Mouse (Mus musculus) CH12.LX (cell line): ENCODE data around the gene Ptgr2. TPM values are rescaled to one million over a fixed set of nuclear protein-coding genes. Genes with fewer than 3 reads are reported as not detected.

Experiments
- DNase-seq: peaks from one replicate; pipeline ENCODE4 v3.0.0-alpha.2; 2013; ENCODE audit errors: extremely low read depth
- H3K27ac ChIP-seq: 2 replicates; pipeline ENCODE4 v1.5.1; 2012; ENCODE audit warnings: low read depth, mild to moderate bottlenecking, control low read depth, moderate library complexity; ENCODE audit not compliant: insufficient read depth
- H3K27me3 ChIP-seq: replicated peaks from 2 replicates; pipeline ENCODE3; 2012; ENCODE audit warnings: inconsistent platforms
- H3K36me3 ChIP-seq, 2 experiments: replicated peaks in 1 of 2; 2 replicates each; pipeline versions ENCODE3 to v1.6.1; 2012; ENCODE audit warnings: inconsistent platforms in 1 of 2, low read length in 1 of 2, mild to moderate bottlenecking in 1 of 2, mixed read lengths in 1 of 2, moderate library complexity in 1 of 2; ENCODE audit not compliant: control insufficient read depth in 1 of 2, insufficient read depth in 1 of 2
- H3K4me1 ChIP-seq, 2 experiments: 2 replicates each; pipeline ENCODE4 v1.6.1; 2012; ENCODE audit warnings: inconsistent platforms in 1 of 2, moderate library complexity in 1 of 2; ENCODE audit not compliant: insufficient read depth in 2 of 2, control insufficient read depth in 1 of 2
- H3K4me2 ChIP-seq: 2 replicates; pipeline ENCODE4 v1.6.1; 2012; ENCODE audit warnings: low read depth, mild to moderate bottlenecking, control low read depth; ENCODE audit not compliant: poor library complexity, insufficient read depth, severe bottlenecking
- H3K4me3 ChIP-seq, 3 experiments: fragments of 150-350 bp in 1 of 3; sonication (generic) in 1 of 3; replicated peaks in 1 of 3; 2 replicates each; pipeline versions ENCODE3 to v1.5.1; 2011 to 2012; ENCODE audit warnings: low read depth in 2 of 3, low read length in 2 of 3, mild to moderate bottlenecking in 2 of 3, moderate library complexity in 2 of 3, control low read depth in 1 of 3, improper control_type of control experiment in 1 of 3, inconsistent platforms in 1 of 3, mixed read lengths in 1 of 3; ENCODE audit not compliant: poor library complexity in 1 of 3
- H3K79me2 ChIP-seq: replicated peaks from 2 replicates; pipeline ENCODE4 v1.6.1; 2012; ENCODE audit warnings: mild to moderate bottlenecking, moderate library complexity; ENCODE audit not compliant: control insufficient read depth, poor library complexity, insufficient read depth, severe bottlenecking; ENCODE audit errors: extremely low read depth
- H3K9ac ChIP-seq: 2 replicates; pipeline ENCODE4 v1.6.1; 2012; ENCODE audit warnings: low read depth, mild to moderate bottlenecking, control low read depth, moderate library complexity; ENCODE audit not compliant: insufficient read depth
- H3K9me3 ChIP-seq: replicated peaks from 2 replicates; pipeline ENCODE3; 2012; ENCODE audit warnings: low read length, inconsistent platforms, mixed read lengths
- BHLHE40 ChIP-seq: IDR thresholded peaks from 2 replicates; pipeline ENCODE4 v1.6.1; 2011; ENCODE audit warnings: mild to moderate bottlenecking, low read depth, low read length, improper control_type of control experiment
- CHD1 ChIP-seq: IDR thresholded peaks from 2 replicates; pipeline ENCODE4 v1.6.1; 2012; ENCODE audit warnings: low read depth, low read length, improper control_type of control experiment, inconsistent platforms
- CHD2 ChIP-seq: IDR thresholded peaks from 2 replicates; pipeline ENCODE4 v1.6.1; 2011; ENCODE audit warnings: low read length, improper control_type of control experiment
- CTCF ChIP-seq, 2 experiments: IDR thresholded peaks in 1 of 2; conservative IDR thresholded peaks in 1 of 2; 2 replicates each; pipeline ENCODE4 v1.5.1; 2011 to 2012; ENCODE audit warnings: low read depth in 2 of 2, low read length in 2 of 2, improper control_type of control experiment in 1 of 2, inconsistent platforms in 1 of 2, mild to moderate bottlenecking in 1 of 2, moderate library complexity in 1 of 2
- E2F4 ChIP-seq: IDR thresholded peaks from 2 replicates; pipeline ENCODE4 v1.6.1; 2011; ENCODE audit warnings: low read depth, low read length, improper control_type of control experiment; ENCODE audit not compliant: insufficient replicate concordance
- ELF1 ChIP-seq: IDR thresholded peaks from 2 replicates; pipeline ENCODE4 v1.6.1; 2014; ENCODE audit warnings: low read depth, mild to moderate bottlenecking, inconsistent platforms, low read length, improper control_type of control experiment
- ETS1 ChIP-seq: conservative IDR thresholded peaks from 2 replicates; pipeline ENCODE4 v1.6.1; 2012; ENCODE audit warnings: low read depth, mild to moderate bottlenecking, inconsistent platforms, low read length, improper control_type of control experiment, moderate library complexity
- HCFC1 ChIP-seq: IDR thresholded peaks from 2 replicates; pipeline ENCODE4 v1.6.1; 2012; ENCODE audit warnings: low read depth, mild to moderate bottlenecking, inconsistent platforms, low read length, improper control_type of control experiment
- MAX ChIP-seq: IDR thresholded peaks from 2 replicates; pipeline ENCODE4 v1.6.1; 2011; ENCODE audit warnings: low read length, improper control_type of control experiment
- MAZ ChIP-seq: IDR thresholded peaks from 2 replicates; pipeline ENCODE4 v1.6.1; 2012; ENCODE audit warnings: low read depth, mild to moderate bottlenecking, inconsistent platforms, low read length, improper control_type of control experiment, moderate library complexity
- MXI1 ChIP-seq: IDR thresholded peaks from 2 replicates; pipeline ENCODE4 v1.6.1; 2011; ENCODE audit warnings: mild to moderate bottlenecking, low read depth, low read length, improper control_type of control experiment
- NRF1 ChIP-seq: IDR thresholded peaks from 2 replicates; pipeline ENCODE4 v1.6.1; 2014; ENCODE audit warnings: low read depth, mild to moderate bottlenecking, inconsistent platforms, low read length, improper control_type of control experiment, moderate library complexity
- POLR2A ChIP-seq: IDR thresholded peaks from 2 replicates; pipeline ENCODE4 v1.6.1; 2011; ENCODE audit warnings: low read depth, mild to moderate bottlenecking, improper control_type of control experiment, low read length
- RAD21 ChIP-seq: IDR thresholded peaks from 2 replicates; pipeline ENCODE4 v1.6.1; 2011; ENCODE audit warnings: low read depth, mild to moderate bottlenecking, low read length, improper control_type of control experiment, moderate library complexity
- SIN3A ChIP-seq: IDR thresholded peaks from 2 replicates; pipeline ENCODE4 v1.6.1; 2012; ENCODE audit warnings: low read length, improper control_type of control experiment, inconsistent platforms
- SMC3 ChIP-seq: IDR thresholded peaks from 2 replicates; pipeline ENCODE4 v1.6.1; 2011; ENCODE audit warnings: low read depth, low read length, improper control_type of control experiment
- TBP ChIP-seq: conservative IDR thresholded peaks from 2 replicates; pipeline ENCODE4 v1.6.1; 2011; ENCODE audit warnings: low read depth, low read length, improper control_type of control experiment
- TCF12 ChIP-seq: IDR thresholded peaks from 2 replicates; pipeline ENCODE4 v1.6.1; 2014; ENCODE audit warnings: low read depth, mild to moderate bottlenecking, inconsistent platforms, low read length, improper control_type of control experiment
- USF2 ChIP-seq: conservative IDR thresholded peaks from 2 replicates; pipeline ENCODE4 v1.6.1; 2011; ENCODE audit warnings: low read depth, low read length, improper control_type of control experiment
- ZMIZ1 ChIP-seq: IDR thresholded peaks from 2 replicates; pipeline ENCODE4 v1.6.1; 2012; ENCODE audit warnings: low read depth, mild to moderate bottlenecking, inconsistent platforms, low read length, improper control_type of control experiment
- ZNF384 ChIP-seq: IDR thresholded peaks from 2 replicates; pipeline ENCODE4 v1.6.1; 2012; ENCODE audit warnings: low read depth, low read length, improper control_type of control experiment, inconsistent platforms
- dilution Hi-C: fragments of 300-500 bp; cut with MboI; formaldehyde crosslinking; loops from 2 replicates; pipeline ENCODE4 v1.14.3; 2020; ENCODE audit warnings: low sequenced_read_pairs; ENCODE audit not compliant: extremely low pct_unique_long_range_greater_than_20kb, extremely low pct_ligation_motif_present
- in situ Hi-C: fragments of 300-500 bp; cut with MboI; formaldehyde crosslinking; loops from 3 replicates; pipeline ENCODE4 v1.14.3; 2019; ENCODE audit warnings: low sequenced_read_pairs, low pct_ligation_motif_present, low pct_unique_long_range_greater_than_20kb, mixed read lengths
- polyA plus RNA-seq: library from polyadenylated mRNA; unstranded; fragments of >175 nt; gene quantifications from 2 replicates; pipeline ENCODE4 v1.2.1, GENCODE M21; 2012; ENCODE audit warnings: low read depth; ENCODE audit not compliant: insufficient read length
- total RNA-seq, 2 experiments: library from RNA; depleted of rRNA; stranded (reverse); fragments of 300-350 nt in 1 of 2; fragments of >200 nt in 1 of 2; gene quantifications; 2 replicates each; pipeline ENCODE4 v1.2.3; 2012 to 2014

The Ptgr2 gene
- total and polyA plus RNA-seq, 3 experiments, result 46.0 to 47.1 (median 47.1) TPM

- no peak for DNase-seq
Measured at GRCm38 (mm10) chr12:84275288-84275687, 9.7 kb upstream of the Ptgr2 start.

GRCm38 (mm10) chr12:84276288-84276687, 8.7 kb upstream of the Ptgr2 start:
- in situ Hi-C loops, result no loop called here
- no peak overlapping the region for H3K27ac ChIP-seq
- no peaks in the 10 kb centered on the region for H3K27me3 ChIP-seq
- no peak overlapping the region for H3K4me3 ChIP-seq
- TF ChIP-seq BHLHE40, result no peak
- TF ChIP-seq MXI1, result no peak
- TF ChIP-seq ZNF384, result no peak
- no peak for TF ChIP-seq CHD2
- TF ChIP-seq TCF12, result no peak
- TF ChIP-seq SMC3, result no peak
- no peak for TF ChIP-seq POLR2A
- TF ChIP-seq CTCF (conservative IDR thresholded peaks at IDR 0.05 in 1 of 2, IDR thresholded peaks at IDR 0.05 in 1 of 2; ENCODE audit: low read depth in 2 of 2, low read length in 2 of 2), result no peak
- TF ChIP-seq MAX, result no peak
- TF ChIP-seq TBP, result no peak
- no peak for TF ChIP-seq HCFC1
- H3K79me2 ChIP-seq, result no peaks in the 10 kb centered on the region
- no peak overlapping the region for H3K9ac ChIP-seq
- DNase-seq, result no peak
- no peaks in the 10 kb centered on the region for H3K36me3 ChIP-seq
- dilution Hi-C loops, result no loop called here
- no peaks in the 10 kb centered on the region for H3K4me1 ChIP-seq
- H3K4me2 ChIP-seq, result no peak overlapping the region
- H3K9me3 ChIP-seq, result peaks cover 4% of the 10 kb centered on the region

More at GRCm38 (mm10) chr12:84275288-84275687, 9.7 kb upstream of the Ptgr2 start:
- H3K9ac ChIP-seq, result no peak overlapping the region
- no peaks in the 10 kb centered on the region for H3K4me1 ChIP-seq
- H3K27ac ChIP-seq, result no peak overlapping the region
- H3K27me3 ChIP-seq, result no peaks in the 10 kb centered on the region
- TF ChIP-seq ZMIZ1 (no peak), BHLHE40 (no peak), USF2 (no peak), CHD1 (no peak), CHD2 (no peak), MAZ (no peak), RAD21 (no peak), E2F4 (no peak), ETS1 (no peak), ELF1 (no peak), SIN3A (no peak), NRF1 (no peak)
- no peaks in the 10 kb centered on the region for H3K36me3 ChIP-seq
- dilution Hi-C loops (no loop called here), in situ Hi-C loops (no loop called here)
- peaks cover 4% of the 10 kb centered on the region for H3K9me3 ChIP-seq
- H3K4me2 ChIP-seq, result no peak overlapping the region
- no peaks in the 10 kb centered on the region for H3K79me2 ChIP-seq
- H3K4me3 ChIP-seq, result no peak overlapping the region
